Mouse (Mus musculus) E14TG2a.4 (cell line): ENCODE results near the gene Syt8.
A peak's percentile ranks its signal among the peaks of the same experiment; 100 is the strongest.

Source experiments
- H3K27me3 ChIP-seq: 2 replicates; pipeline ENCODE4 v1.6.1; 2014; ENCODE audit warnings: low read length, control low read depth; ENCODE audit not compliant: insufficient read depth
- H3K36me3 ChIP-seq: 2 replicates; pipeline ENCODE4 v1.6.1; 2014; ENCODE audit warnings: low read length, control low read depth; ENCODE audit not compliant: insufficient read depth
- H3K4me1 ChIP-seq: replicated peaks from 2 replicates; pipeline ENCODE4 v1.6.1; 2014; ENCODE audit warnings: low read depth, low read length, control low read depth
- H3K4me3 ChIP-seq: replicated peaks from 2 replicates; pipeline ENCODE4 v1.5.1; 2014; ENCODE audit warnings: mild to moderate bottlenecking, low read length
- H3K9me3 ChIP-seq: 2 replicates; pipeline ENCODE4 v1.6.1; 2014; ENCODE audit warnings: low read length, control low read depth
- CTCF ChIP-seq: conservative IDR thresholded peaks from 2 replicates; pipeline ENCODE4 v1.5.1; 2014; ENCODE audit warnings: low read length
- NANOG ChIP-seq: IDR thresholded peaks from 2 replicates; pipeline ENCODE4 v1.6.1; 2014; ENCODE audit warnings: borderline replicate concordance, low read length, mixed read lengths
- POU5F1 ChIP-seq: IDR thresholded peaks from 2 replicates; pipeline ENCODE4 v1.6.1; 2014; ENCODE audit warnings: low read length, borderline replicate concordance

Syt8 gene

GRCm38 (mm10) chr7:142435524-142435923, 874 bp downstream of the Syt8 start:
- no peaks in the 10 kb centered on the region for H3K9me3 ChIP-seq
- peak; percentile 80 for TF ChIP-seq CTCF
- TF ChIP-seq POU5F1: no peak
- TF ChIP-seq NANOG: no peak
- H3K27me3 ChIP-seq: peaks cover 80% of the 10 kb centered on the region
- H3K4me1 ChIP-seq: peaks cover 21% of the 10 kb centered on the region
- no peaks in the 10 kb centered on the region for H3K36me3 ChIP-seq
- H3K4me3 ChIP-seq: no peak overlapping the region

GRCm38 (mm10) chr7:142437324-142437723, 2.7 kb downstream of the Syt8 start:
- TF ChIP-seq CTCF (peak; percentile 17), POU5F1 (no peak)
- Histone ChIP-seq H3K9me3 (no peaks in the 10 kb centered on the region), H3K36me3 (no peaks in the 10 kb centered on the region), H3K27me3 (peaks cover 76% of the 10 kb centered on the region), H3K4me1 (peaks cover 26% of the 10 kb centered on the region), H3K4me3 (no peak overlapping the region)

GRCm38 (mm10) chr7:142439966-142440365, 5.3 kb downstream of the Syt8 start:
- Histone ChIP-seq H3K4me1 (peaks cover 13% of the 10 kb centered on the region), H3K36me3 (no peaks in the 10 kb centered on the region)
- TF ChIP-seq NANOG (no peak), POU5F1 (no peak), CTCF (no peak)

GRCm38 (mm10) chr7:142440657-142441114, 6.0 kb downstream of the Syt8 start:
- Histone ChIP-seq H3K4me3 (0 out of 2 replicates have a peak overlapping the region, but pooled peaks have one; percentile 1), H3K4me1 (peaks cover 13% of the 10 kb centered on the region), H3K36me3 (no peaks in the 10 kb centered on the region), H3K27me3 (peaks cover 67% of the 10 kb centered on the region), H3K9me3 (no peaks in the 10 kb centered on the region)
- TF ChIP-seq POU5F1 (no peak), CTCF (peak; percentile 14; the same call in 1 of the 2 replicates), NANOG (no peak)

More at GRCm38 (mm10) chr7:142439966-142440365, 5.3 kb downstream of the Syt8 start:
- no peaks in the 10 kb centered on the region for H3K9me3 ChIP-seq
- H3K27me3 ChIP-seq: peaks cover 65% of the 10 kb centered on the region
- no peak overlapping the region for H3K4me3 ChIP-seq

- Histone ChIP-seq H3K27me3 (peaks cover 63% of the 10 kb centered on the region), H3K9me3 (no peaks in the 10 kb centered on the region), H3K4me1 (peaks cover 13% of the 10 kb centered on the region), H3K4me3 (0 out of 2 replicates have a peak within 1 kb of the TSS, but pooled peaks have one; percentile 1), H3K36me3 (no peaks in the 10 kb centered on the region)
- no peak for TF ChIP-seq CTCF
- TF ChIP-seq POU5F1: no peak
- no peak for TF ChIP-seq NANOG
Measured at GRCm38 (mm10) chr7:142441585-142441984, 6.9 kb downstream of the Syt8 start, which contains the start of gene Tnni2. Gene Tnni2 (plus strand): TSS chr7:142441808.

GRCm38 (mm10) chr7:142442081-142442907, 7.6 kb downstream of the Syt8 start:
- H3K36me3 ChIP-seq: no peaks in the 10 kb centered on the region
- no peaks in the 10 kb centered on the region for H3K9me3 ChIP-seq
- peaks cover 7% of the 10 kb centered on the region for H3K4me1 ChIP-seq
- TF ChIP-seq NANOG: no peak
- TF ChIP-seq POU5F1: no peak
- TF ChIP-seq CTCF: no peak
- peaks cover 56% of the 10 kb centered on the region for H3K27me3 ChIP-seq
- H3K4me3 ChIP-seq: no peak overlapping the region

- H3K36me3 ChIP-seq: no peaks in the 10 kb centered on the region
- no peak overlapping the region for H3K4me3 ChIP-seq
- TF ChIP-seq POU5F1 (no peak), CTCF (no peak), NANOG (no peak)
- H3K9me3 ChIP-seq: no peaks in the 10 kb centered on the region
- H3K27me3 ChIP-seq: peaks cover 50% of the 10 kb centered on the region
- peaks cover 5% of the 10 kb centered on the region for H3K4me1 ChIP-seq
Measured at GRCm38 (mm10) chr7:142442908-142443420, 8.3 kb downstream of the Syt8 start.

GRCm38 (mm10) chr7:142443474-142443873, 8.8 kb downstream of the Syt8 start:
- H3K4me3 ChIP-seq: no peak overlapping the region

More at GRCm38 (mm10) chr7:142443474-142443873, 8.8 kb downstream of the Syt8 start:
- no peak for TF ChIP-seq CTCF
- no peak for TF ChIP-seq POU5F1
- TF ChIP-seq NANOG: no peak
- Histone ChIP-seq H3K27me3 (peaks cover 45% of the 10 kb centered on the region), H3K36me3 (no peaks in the 10 kb centered on the region), H3K9me3 (no peaks in the 10 kb centered on the region), H3K4me1 (peaks cover 5% of the 10 kb centered on the region)
